Mouse (Mus musculus) G1E (cell line): ENCODE results near the gene Sacs. TPM values are rescaled to one million over a fixed set of nuclear protein-coding genes. Genes with fewer than 3 reads are reported as not detected.

Source experiments
- ATAC-seq: 2 replicates; pipeline ENCODE4 v1.8.0; 2016; ENCODE audit warnings: mild to moderate bottlenecking; ENCODE audit not compliant: insufficient number of reproducible peaks, poor library complexity, low FRiP score, severe bottlenecking; ENCODE audit errors: extremely low read depth
- DNase-seq: peaks from one replicate; pipeline ENCODE4 v3.0.0; 2012; ENCODE audit warnings: low spot score
- H3K27me3 ChIP-seq: 2 replicates; pipeline ENCODE4 v1.6.1; 2012; ENCODE audit warnings: mild to moderate bottlenecking, low read length, inconsistent platforms; ENCODE audit not compliant: insufficient read depth
- H3K36me3 ChIP-seq: replicated peaks from 2 replicates; pipeline ENCODE3; 2012; ENCODE audit warnings: mild to moderate bottlenecking, inconsistent platforms
- H3K4me1 ChIP-seq: 2 replicates; pipeline ENCODE4 v1.6.1; 2012; ENCODE audit warnings: low read depth, low read length, inconsistent platforms, mixed read lengths; ENCODE audit not compliant: insufficient read depth
- H3K4me3 ChIP-seq: 2 replicates; pipeline ENCODE4 v1.5.1; 2012; ENCODE audit warnings: low read depth, mild to moderate bottlenecking, inconsistent platforms, low read length, moderate library complexity, mixed read lengths
- H3K9me3 ChIP-seq: replicated peaks from 2 replicates; pipeline ENCODE4 v1.6.1; 2012; ENCODE audit warnings: inconsistent platforms
- CTCF ChIP-seq: IDR thresholded peaks from 2 replicates; pipeline ENCODE4 v1.5.1; 2012; ENCODE audit warnings: low read depth, low read length, inconsistent platforms, mixed read lengths
- GATA1 ChIP-seq: IDR thresholded peaks from 2 replicates; pipeline ENCODE4 v1.6.1; 2012; ENCODE audit warnings: borderline replicate concordance, low read length, inconsistent platforms, mixed read lengths
- GATA2 ChIP-seq: IDR thresholded peaks from 2 replicates; pipeline ENCODE4 v1.6.1; 2012; ENCODE audit warnings: low read depth, low read length, inconsistent platforms, borderline replicate concordance
- POLR2AphosphoS5 ChIP-seq: IDR thresholded peaks from 2 replicates; pipeline ENCODE4 v1.6.1; 2012; ENCODE audit warnings: low read depth, low read length, inconsistent platforms; ENCODE audit not compliant: insufficient replicate concordance
- TAL1 ChIP-seq: conservative IDR thresholded peaks from 2 replicates; pipeline ENCODE4 v1.6.1; 2012; ENCODE audit warnings: low read depth, low read length, inconsistent platforms, mixed read lengths
- polyA plus RNA-seq: library from polyadenylated mRNA; stranded (reverse); fragments of >175 nt; gene quantifications from 2 replicates; pipeline ENCODE4 v1.2.3, GENCODE M21; 2012
- total RNA-seq, 2 experiments: library from RNA; stranded (forward) in 1 of 2; stranded (reverse) in 1 of 2; fragments of 200-1000 nt in 1 of 2; fragments of >200 nt in 1 of 2; fragmentation: Nextera tagmentation in 1 of 2; gene quantifications; 2 replicates each; pipeline ENCODE4 v1.2.3; 2014 to 2017

The Sacs gene
- total and polyA plus RNA-seq, 3 experiments, result 0.53 to 23.3 (median 19.0) TPM

- H3K4me1 ChIP-seq, result peaks cover 17% of the 10 kb centered on the region
- no peaks in the 10 kb centered on the region for H3K36me3 ChIP-seq
- no peaks in the 10 kb centered on the region for H3K9me3 ChIP-seq
- no peaks in the 10 kb centered on the region for H3K27me3 ChIP-seq
- DNase-seq (no peak), ATAC-seq (peak; percentile 66)
- H3K4me3 ChIP-seq, result no peak overlapping the region
- no peak for TF ChIP-seq CTCF
- TF ChIP-seq GATA2, result no peak
- TF ChIP-seq TAL1, result no peak
- no peak for TF ChIP-seq POLR2AphosphoS5
- TF ChIP-seq GATA1, result no peak
Measured at GRCm38 (mm10) chr14:61238751-61239150, 100.5 kb downstream of the Sacs start.

GRCm38 (mm10) chr14:61242611-61243010 is 104.4 kb downstream of the Sacs start:
- DNase-seq (no peak), ATAC-seq (no peak)
- no peaks in the 10 kb centered on the region for H3K36me3 ChIP-seq
- H3K9me3 ChIP-seq, result no peaks in the 10 kb centered on the region
- no peak overlapping the region for H3K4me3 ChIP-seq
- peaks cover 11% of the 10 kb centered on the region for H3K4me1 ChIP-seq
- TF ChIP-seq POLR2AphosphoS5 (no peak), CTCF (no peak; the same call in 1 of the 2 replicates), TAL1 (no peak), GATA2 (no peak), GATA1 (no peak)
- H3K27me3 ChIP-seq, result no peaks in the 10 kb centered on the region

- H3K27me3 ChIP-seq, result no peaks in the 10 kb centered on the region
- no peaks in the 10 kb centered on the region for H3K4me1 ChIP-seq
- ATAC-seq (no peak), DNase-seq (no peak)
- no peak for TF ChIP-seq TAL1
- TF ChIP-seq POLR2AphosphoS5, result no peak
- H3K36me3 ChIP-seq, result no peaks in the 10 kb centered on the region
- H3K9me3 ChIP-seq, result no peaks in the 10 kb centered on the region
- H3K4me3 ChIP-seq, result no peak overlapping the region
Measured at GRCm38 (mm10) chr14:61246444-61246843, 108.2 kb downstream of the Sacs start.

- H3K9me3 ChIP-seq, result no peaks in the 10 kb centered on the region
- H3K4me1 ChIP-seq, result peaks cover 13% of the 10 kb centered on the region
- no peak overlapping the region for H3K4me3 ChIP-seq
- TF ChIP-seq CTCF (no peak), POLR2AphosphoS5 (no peak), GATA2 (no peak), GATA1 (no peak), TAL1 (no peak)
- H3K27me3 ChIP-seq, result no peaks in the 10 kb centered on the region
- no peaks in the 10 kb centered on the region for H3K36me3 ChIP-seq
- ATAC-seq (no peak), DNase-seq (no peak)
Measured at GRCm38 (mm10) chr14:61252596-61253388, 114.5 kb downstream of the Sacs start.

- no peaks in the 10 kb centered on the region for H3K9me3 ChIP-seq
- TF ChIP-seq TAL1 (no peak), GATA2 (no peak), POLR2AphosphoS5 (no peak), CTCF (no peak), GATA1 (no peak)
- peaks cover 33% of the 10 kb centered on the region for H3K4me1 ChIP-seq
- ATAC-seq (no peak), DNase-seq (no peak)
- no peaks in the 10 kb centered on the region for H3K27me3 ChIP-seq
- H3K36me3 ChIP-seq, result no peaks in the 10 kb centered on the region
- H3K4me3 ChIP-seq, result no peak within 1 kb of the TSS
Measured at GRCm38 (mm10) chr14:61258352-61258751, 120.1 kb downstream of the Sacs start, which contains the start of gene Sgcg. Gene Sgcg, minus strand, starts transcription at chr14:61258490.

- DNase-seq, result no peak
- Histone ChIP-seq H3K36me3 (no peaks in the 10 kb centered on the region), H3K4me1 (peaks cover 33% of the 10 kb centered on the region), H3K9me3 (no peaks in the 10 kb centered on the region), H3K4me3 (no peak overlapping the region), H3K27me3 (no peaks in the 10 kb centered on the region)
- ATAC-seq, result no peak
- no peak for TF ChIP-seq CTCF
- TF ChIP-seq POLR2AphosphoS5, result no peak
- TF ChIP-seq TAL1, result no peak
- no peak for TF ChIP-seq GATA1
- TF ChIP-seq GATA2, result no peak
Measured at GRCm38 (mm10) chr14:61259084-61259483, 120.8 kb downstream of the Sacs start.
